Mouse (Mus musculus) regulatory T cell (primary cell): ENCODE measurements around the gene Cyp2j5.

Source experiments
- in situ Hi-C: fragments of 300-600 bp; cut with MboI, MseI; formaldehyde crosslinking; loops from one replicate; pipeline ENCODE4 v1.15.1; 2025; ENCODE audit warnings: high pct_unique_total_duplicates

Gene Cyp2j5

GRCm38 (mm10) chr4:96663991-96664390 lies at the start of gene Cyp2j5:
Cyp2j5 (minus strand) TSS chr4:96664154.
- in situ Hi-C loops = no loop called here

DNA sequence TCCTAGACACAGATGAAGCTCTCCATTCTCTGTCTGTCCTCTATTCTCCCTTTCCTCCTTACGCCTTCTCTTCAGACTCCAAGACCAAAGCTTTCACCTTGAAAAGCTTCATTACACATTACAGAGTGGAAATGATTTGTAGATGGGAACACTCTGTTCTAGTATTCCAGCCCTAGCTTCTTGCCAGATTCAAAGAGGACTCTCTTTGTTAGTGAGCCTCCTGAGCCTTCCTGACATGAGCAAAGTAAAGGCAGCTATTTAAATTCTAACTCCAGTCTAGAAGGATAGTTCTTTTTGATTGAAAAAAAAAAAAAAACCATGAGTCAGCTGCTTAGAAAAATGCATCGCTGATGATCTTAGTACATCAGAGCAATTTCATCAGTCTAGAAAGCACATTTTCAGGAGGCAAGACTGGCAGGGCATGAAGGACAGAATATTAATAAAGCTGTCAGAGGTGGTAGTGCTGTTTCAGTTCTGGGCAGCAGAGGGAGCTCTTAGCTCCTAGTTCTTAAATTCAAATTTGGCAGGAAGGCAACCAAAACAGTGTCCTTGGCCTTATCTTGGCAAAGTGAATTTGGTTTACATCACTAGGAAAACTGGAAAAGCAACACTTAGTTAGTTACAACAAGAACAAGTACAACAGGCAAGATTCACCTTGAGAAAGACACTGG lies 41.5 kb upstream of the Cyp2j5 start:
- in situ Hi-C loops = no loop called here

DNA sequence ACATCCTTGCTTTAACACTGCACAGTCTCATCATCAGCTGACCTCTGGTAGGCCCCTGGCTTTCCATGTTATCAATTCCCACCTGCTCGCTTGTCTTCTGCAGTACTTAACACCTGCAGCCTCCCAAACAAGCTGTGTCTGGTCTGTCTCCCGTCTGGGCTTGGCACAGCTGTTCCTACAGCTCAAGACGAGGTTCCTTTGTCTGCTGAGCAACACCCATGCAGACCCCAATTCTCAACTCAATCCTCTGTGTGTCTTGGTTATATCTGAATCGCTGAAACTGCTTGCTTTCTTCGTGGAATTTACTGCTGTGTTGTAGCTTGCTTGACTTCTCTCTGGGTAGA lies 34.2 kb upstream of the Cyp2j5 start:
- in situ Hi-C loops = no loop called here

DNA sequence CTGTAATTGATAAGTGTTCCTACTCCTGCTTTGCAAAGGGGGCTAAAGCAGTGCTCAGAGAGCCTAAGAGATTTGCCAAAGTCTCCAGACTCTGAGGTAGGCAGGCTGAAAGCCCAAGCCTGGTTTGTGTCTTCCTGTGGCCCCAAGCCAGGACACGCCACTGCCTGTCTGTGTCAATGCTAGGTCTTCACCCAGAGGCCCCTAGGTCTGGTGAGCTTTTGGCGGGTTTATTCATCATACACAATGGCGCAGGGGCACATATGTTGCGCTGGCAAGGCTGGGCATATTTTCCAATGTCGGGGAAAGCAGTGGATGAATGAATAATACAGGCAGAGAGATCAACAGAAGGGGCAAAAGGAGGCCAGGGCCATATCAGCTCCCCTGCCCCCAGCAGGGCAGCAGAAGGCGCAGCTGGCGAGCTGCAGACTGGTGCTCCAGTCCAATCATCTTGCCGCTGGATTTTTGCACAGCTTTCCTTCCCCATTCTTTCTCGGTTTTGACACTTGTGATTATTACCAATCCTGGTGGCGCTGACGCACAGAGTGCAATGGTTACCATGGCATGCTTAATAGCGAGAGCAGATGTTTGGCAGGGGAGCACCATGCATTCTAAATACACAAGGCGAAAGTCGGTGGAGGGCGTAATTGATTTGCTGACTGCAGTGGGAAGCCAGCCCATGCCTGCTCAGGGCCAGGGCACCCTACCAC lies 33.7 kb upstream of the Cyp2j5 start:
- in situ Hi-C loops = no loop called here

DNA sequence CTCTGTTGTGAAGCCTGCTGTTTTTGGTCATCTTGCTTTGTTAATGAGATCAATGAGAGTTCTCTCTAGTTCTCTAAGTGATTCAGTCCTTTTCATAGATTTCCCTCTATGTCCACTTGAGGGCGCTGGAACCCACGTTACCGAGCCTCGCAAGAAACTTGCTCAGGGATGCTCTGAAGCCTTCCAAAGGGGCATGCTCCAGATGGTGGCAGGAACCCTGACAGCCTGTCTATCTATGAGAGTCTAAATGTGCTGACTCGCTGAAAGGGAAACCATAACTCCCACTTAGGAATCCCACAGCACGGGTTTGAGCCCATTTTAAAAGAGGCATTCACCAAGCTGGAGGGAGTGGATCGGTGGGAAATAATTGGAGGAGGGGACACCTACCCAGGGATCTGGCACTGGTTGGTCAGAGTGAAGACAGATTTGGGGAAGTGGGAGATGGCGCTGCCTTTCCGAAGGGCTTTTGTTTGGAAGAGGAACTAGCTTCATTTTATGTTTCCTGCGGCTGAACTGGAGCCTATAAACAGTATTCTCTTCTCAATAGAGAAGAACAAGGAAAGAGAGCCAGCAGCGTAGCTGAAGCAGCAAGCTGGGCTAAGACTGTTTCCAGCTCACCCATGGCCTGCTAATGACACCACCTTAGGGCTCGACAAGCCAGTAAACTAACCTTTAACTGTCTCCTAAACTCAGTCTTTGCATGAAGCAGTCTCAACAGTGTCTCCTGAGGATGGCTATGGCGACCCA lies 32.8 kb upstream of the Cyp2j5 start:
- in situ Hi-C loops = no loop called here

DNA sequence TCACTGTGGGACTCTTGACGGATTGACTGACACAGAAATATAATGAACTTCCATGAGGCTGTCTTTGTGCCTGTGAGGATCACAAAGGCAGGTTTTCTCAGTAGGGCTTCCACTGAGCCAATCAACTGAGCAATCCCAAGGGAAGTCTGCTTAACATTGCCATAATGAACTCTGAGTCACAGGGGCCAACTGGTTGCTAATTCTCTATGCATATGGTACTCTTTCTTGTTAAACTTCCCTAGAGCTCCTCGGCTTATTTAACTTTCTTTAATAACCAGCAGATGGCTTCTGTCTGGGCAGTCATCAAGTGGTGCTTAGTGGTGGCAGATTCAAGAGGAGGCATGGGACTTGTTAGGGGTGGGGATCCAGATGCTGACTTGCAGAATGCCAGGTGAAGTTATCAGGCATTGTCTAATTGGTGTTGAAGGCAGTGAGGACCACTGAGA lies 23.4 kb upstream of the Cyp2j5 start:
- in situ Hi-C loops = no loop called here

GRCm38 (mm10) chr4:96683474-96683873 lies 19.5 kb upstream of the Cyp2j5 start:
- in situ Hi-C loops = no loop called here

- in situ Hi-C loops = no loop called here
These were observed 17.0 kb upstream of the Cyp2j5 start for GRCm38 (mm10) chr4:96680966-96681365.

DNA sequence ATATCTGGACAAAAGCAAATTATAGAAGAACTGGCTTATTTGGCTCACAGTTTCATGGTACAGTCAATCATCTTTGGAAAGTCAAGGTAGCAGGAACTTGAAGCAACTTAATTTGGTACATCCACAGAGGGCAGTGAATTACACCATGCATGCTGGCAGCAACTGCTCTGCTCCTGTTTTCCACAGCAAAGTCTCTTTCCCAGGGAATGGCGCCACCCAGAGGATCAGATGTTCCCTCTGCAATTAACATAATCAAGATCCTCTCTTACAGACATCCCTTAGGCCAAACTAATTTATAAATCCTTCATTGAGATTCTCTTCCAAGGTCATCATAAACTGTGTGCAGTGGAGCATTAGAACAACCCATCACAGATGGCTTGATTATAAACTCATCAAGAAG lies 16.3 kb upstream of the Cyp2j5 start:
- in situ Hi-C loops = no loop called here

DNA sequence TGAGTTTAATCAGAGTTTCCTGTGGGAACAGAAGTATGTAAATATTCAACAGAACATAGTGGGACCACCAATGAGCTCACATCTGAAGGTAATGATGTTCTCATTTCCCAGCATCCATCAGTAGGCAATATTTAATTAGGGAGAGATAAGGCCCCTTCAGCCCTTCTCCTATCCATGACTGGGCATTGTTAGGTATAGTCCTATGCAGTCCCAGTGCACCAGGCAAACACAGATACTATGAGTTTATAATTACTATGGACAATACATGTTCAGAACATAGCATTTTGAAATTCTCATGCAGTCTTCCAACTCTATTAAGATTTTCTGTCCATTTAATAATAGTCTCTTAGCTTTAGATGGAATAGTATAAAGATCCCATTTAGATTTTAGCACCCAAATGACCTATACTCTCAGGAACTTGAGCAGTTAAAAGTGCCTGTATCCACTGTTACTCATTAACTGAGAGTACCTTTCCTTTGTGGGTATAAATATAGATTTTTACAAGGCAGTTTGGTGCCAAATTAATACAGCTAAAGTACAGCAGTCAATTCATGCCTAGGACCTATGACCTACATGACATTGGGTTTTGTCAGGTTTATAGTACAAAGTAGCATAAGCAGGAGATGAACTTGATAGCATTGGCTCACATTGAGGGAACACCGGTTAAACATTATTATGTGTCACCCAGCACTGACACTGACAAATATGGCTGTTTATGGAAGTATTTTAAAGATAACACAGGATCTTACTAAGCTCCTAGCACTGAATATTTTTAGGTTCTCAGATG lies 907 bp upstream of the Cyp2j5 start:
- in situ Hi-C loops = no loop called here

DNA sequence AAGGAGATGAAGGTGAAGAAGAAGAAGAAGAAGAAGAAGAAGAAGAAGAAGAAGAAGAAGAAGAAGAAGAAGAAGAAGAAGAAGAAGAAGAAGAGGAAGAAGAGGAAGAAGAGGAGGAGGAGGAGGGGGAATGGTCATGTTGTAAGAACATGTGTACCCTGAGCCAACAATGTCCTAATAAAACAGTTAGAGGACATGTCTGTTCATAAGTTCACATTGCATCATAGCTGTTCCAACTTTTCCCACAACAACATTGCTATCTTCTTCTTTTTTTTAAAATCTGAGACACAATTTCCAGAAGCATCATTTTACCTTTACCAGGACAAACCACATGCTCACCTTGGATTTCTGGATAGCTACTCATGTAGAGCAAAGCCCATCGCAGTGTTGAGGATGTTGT lies 28.5 kb downstream of the Cyp2j5 start:
- in situ Hi-C loops = no loop called here

- in situ Hi-C loops = no loop called here
These were observed 41.5 kb downstream of the Cyp2j5 start for GRCm38 (mm10) chr4:96622474-96622873.

DNA sequence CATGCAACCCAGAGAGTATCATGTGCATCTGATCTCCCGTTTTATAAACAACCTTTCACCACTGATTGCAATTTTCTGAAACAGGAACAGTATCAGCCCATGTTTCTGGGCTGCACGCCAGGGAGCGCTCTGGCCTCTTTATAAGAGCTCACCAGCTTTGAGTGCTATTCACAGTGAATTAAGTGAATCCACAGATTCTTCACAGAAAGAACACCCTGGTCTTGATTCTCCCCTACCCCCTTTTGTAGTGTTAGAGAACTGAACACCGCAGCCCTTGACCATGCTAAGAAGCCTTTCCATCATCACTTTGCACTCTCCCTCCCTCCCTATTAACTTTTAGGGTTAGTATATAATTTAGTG lies 72.2 kb downstream of the Cyp2j5 start:
- in situ Hi-C loops = loop anchor here (25.0 kb wide), 1 partner anchor 1696 kb away; no protein-coding TSS in a partner anchor

DNA sequence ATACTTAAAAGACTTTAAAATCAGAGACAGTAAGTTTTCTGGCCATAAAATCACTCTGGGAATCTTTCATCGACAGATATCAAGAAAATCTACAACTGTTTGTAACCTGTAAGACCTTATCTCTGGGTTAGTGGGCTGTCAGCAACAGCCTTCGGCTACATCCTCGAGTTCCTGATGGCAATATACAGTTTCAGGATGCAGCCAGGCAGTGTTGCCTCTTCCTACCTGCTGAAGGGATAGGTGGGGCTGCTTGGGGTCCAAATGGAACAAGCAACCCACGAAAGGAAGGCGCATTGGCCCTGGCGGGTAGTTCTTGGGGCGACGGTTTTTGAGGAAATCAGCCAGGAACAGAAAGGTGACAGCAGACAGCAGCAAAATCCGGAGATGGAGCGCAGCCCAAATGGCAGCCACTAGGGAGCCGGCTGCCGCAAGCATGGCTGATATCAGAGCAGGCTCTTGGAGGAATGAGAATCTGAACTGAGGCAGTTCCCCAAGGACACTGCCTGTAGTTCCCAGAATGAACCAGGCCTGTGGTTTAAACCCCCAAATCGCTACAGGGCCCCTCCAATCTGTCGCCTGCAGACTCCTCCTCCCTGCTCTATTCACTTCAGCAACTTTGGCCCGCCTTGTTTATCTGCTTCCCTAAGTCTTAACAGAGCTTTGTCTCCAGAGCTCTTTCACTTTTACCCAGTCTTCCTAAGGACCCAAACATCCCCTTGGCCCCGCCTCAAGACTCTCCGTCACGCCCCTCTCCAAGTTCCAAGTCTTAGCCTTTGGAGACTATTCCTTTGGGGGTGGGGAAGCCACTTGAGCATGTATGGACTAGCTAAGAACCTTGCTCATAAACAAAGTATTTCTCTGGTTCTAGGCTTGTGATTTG lies 72.8 kb downstream of the Cyp2j5 start, which contains the start of gene Cyp2j9:
TSS of gene Cyp2j9 (minus strand) at position 668 of the 880 bp plus-strand sequence.
- in situ Hi-C loops = loop anchor here (25.0 kb wide), 1 partner anchor 1696 kb away; no protein-coding TSS in a partner anchor

GRCm38 (mm10) chr4:96581425-96582088 lies 82.4 kb downstream of the Cyp2j5 start:
- in situ Hi-C loops = loop anchor here (25.0 kb wide), 1 partner anchor 1706 kb away; no protein-coding TSS in a partner anchor

DNA sequence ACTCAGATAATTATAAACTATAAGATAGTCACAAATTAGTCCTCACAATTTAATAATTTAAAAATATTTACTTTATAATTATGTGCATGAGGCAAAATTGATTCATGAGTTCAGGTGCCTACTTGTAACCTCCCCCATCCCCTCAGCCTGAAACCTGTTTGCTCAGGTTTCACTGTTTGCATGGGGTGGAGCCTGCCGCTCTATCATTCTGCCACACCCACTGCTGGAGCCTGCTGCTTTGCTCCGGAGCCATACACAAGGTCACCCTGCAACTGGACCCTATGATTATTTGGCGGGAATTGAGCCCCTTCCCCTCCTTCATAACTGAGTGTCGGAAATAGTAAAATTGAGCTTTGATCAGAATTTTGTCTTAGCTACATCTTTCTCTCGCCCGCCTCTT lies 83.6 kb downstream of the Cyp2j5 start:
- in situ Hi-C loops = loop anchor here (25.0 kb wide), 1 partner anchor 1707 kb away; no protein-coding TSS in a partner anchor
